Mouse (Mus musculus) cortical plate, adult 2 months (tissue): ENCODE data around the gene Nemp1. TPM values are rescaled to one million over a fixed set of nuclear protein-coding genes. Genes with fewer than 3 reads are reported as not detected.
A peak's percentile ranks its signal among the peaks of the same experiment; 100 is the strongest.
"Not testable (repeated sequence)": the region's sequence is repeated elsewhere in the genome, so short reads cannot be mapped to it uniquely, and the experiment has no call there.

Source experiments
- H3K27ac ChIP-seq: fragments of 200-500 bp; 2 replicates; pipeline ENCODE4 v1.5.1; 2012; ENCODE audit warnings: low read length, control low read depth, inconsistent platforms; ENCODE audit not compliant: insufficient read depth
- H3K4me1 ChIP-seq: fragments of 200-500 bp; 2 replicates; pipeline ENCODE4 v1.6.1; 2011; ENCODE audit warnings: low read length; ENCODE audit not compliant: control insufficient read depth, insufficient read depth
- H3K4me3 ChIP-seq: fragments of 200-500 bp; 2 replicates; pipeline ENCODE4 v1.5.1; 2011; ENCODE audit warnings: mild to moderate bottlenecking, low read length, control low read depth; ENCODE audit not compliant: insufficient read depth
- CTCF ChIP-seq: fragments of 200-500 bp; IDR thresholded peaks from 2 replicates; pipeline ENCODE4 v1.5.1; 2011; ENCODE audit warnings: mild to moderate bottlenecking, control low read depth, low read length; ENCODE audit not compliant: insufficient read depth; ENCODE audit errors: extremely low read depth
- POLR2A ChIP-seq: fragments of 200-500 bp; IDR thresholded peaks from 2 replicates; pipeline ENCODE4 v1.6.1; 2011; ENCODE audit warnings: mild to moderate bottlenecking, low read length, control low read depth; ENCODE audit not compliant: insufficient read depth; ENCODE audit errors: extremely low read depth
- polyA plus RNA-seq: library from polyadenylated mRNA; depleted of rRNA; stranded (reverse); fragments of >200 nt; gene quantifications from 2 replicates; pipeline ENCODE4 v1.2.3, GENCODE M21; 2012

Nemp1 gene
- polyA plus RNA-seq, 1 experiment = 3.8 TPM

GRCm38 (mm10) chr10:127643553-127644238, 23.0 kb upstream of the Nemp1 start:
- Histone ChIP-seq H3K4me3 (peak overlapping the region; percentile 48), H3K4me1 (no peaks in the 10 kb centered on the region), H3K27ac (peak overlapping the region; percentile 91)
- no peak for TF ChIP-seq POLR2A
- TF ChIP-seq CTCF = no peak

- Histone ChIP-seq H3K4me3 (no peak overlapping the region), H3K27ac (no peak overlapping the region), H3K4me1 (no peaks in the 10 kb centered on the region)
- no peak for TF ChIP-seq POLR2A
Measured at GRCm38 (mm10) chr10:127645791-127646190, 20.9 kb upstream of the Nemp1 start.

- Histone ChIP-seq H3K4me3 (no peak overlapping the region), H3K27ac (no peak overlapping the region), H3K4me1 (no peaks in the 10 kb centered on the region)
- TF ChIP-seq CTCF (no peak), POLR2A (no peak)
Measured at GRCm38 (mm10) chr10:127652906-127653638, 13.6 kb upstream of the Nemp1 start.

- Histone ChIP-seq H3K4me3 (no peak overlapping the region), H3K4me1 (no peaks in the 10 kb centered on the region), H3K27ac (no peak overlapping the region)
- TF ChIP-seq CTCF = no peak
- no peak for TF ChIP-seq POLR2A
Measured at GRCm38 (mm10) chr10:127654970-127655579, 11.6 kb upstream of the Nemp1 start.

- H3K4me1 ChIP-seq, H3K27ac ChIP-seq, H3K4me3 ChIP-seq: not testable (repeated sequence)
Measured at GRCm38 (mm10) chr10:127657617-127658016, 9.1 kb upstream of the Nemp1 start.

- TF ChIP-seq POLR2A (no peak), CTCF (no peak)
- no peak overlapping the region for H3K27ac ChIP-seq
- no peak overlapping the region for H3K4me3 ChIP-seq
- peaks cover 4% of the 10 kb centered on the region; the same call in 1 of the 2 replicates for H3K4me1 ChIP-seq
Measured at GRCm38 (mm10) chr10:127658076-127658475, 8.6 kb upstream of the Nemp1 start.

- H3K4me1 ChIP-seq = peaks cover 4% of the 10 kb centered on the region; the same call in 1 of the 2 replicates
- H3K27ac ChIP-seq = no peak overlapping the region
- H3K4me3 ChIP-seq = no peak overlapping the region
- TF ChIP-seq CTCF (no peak), POLR2A (no peak)
Measured at GRCm38 (mm10) chr10:127659551-127659950, 7.2 kb upstream of the Nemp1 start.

GRCm38 (mm10) chr10:127661291-127661914, 5.3 kb upstream of the Nemp1 start:
- Histone ChIP-seq H3K4me3 (no peak overlapping the region; the same call in 1 of the 2 replicates), H3K27ac (peak overlapping the region; percentile 43), H3K4me1 (peaks cover 4% of the 10 kb centered on the region; the same call in 1 of the 2 replicates)
- TF ChIP-seq CTCF (no peak), POLR2A (no peak)

- peak overlapping the region; percentile 91 for H3K27ac ChIP-seq
- H3K4me3 ChIP-seq = peak overlapping the region; percentile 16
- H3K4me1 ChIP-seq = peaks cover 4% of the 10 kb centered on the region; the same call in 1 of the 2 replicates
- TF ChIP-seq CTCF (no peak), POLR2A (0 out of 2 replicates have a peak, but pooled peaks have one; percentile 38)
Measured at GRCm38 (mm10) chr10:127661915-127662663, 4.6 kb upstream of the Nemp1 start.
